Mouse (Mus musculus) stomach, postnatal 0 days (tissue): ENCODE results near the gene Lrit2. TPM values are rescaled to one million over a fixed set of nuclear protein-coding genes. Genes with fewer than 3 reads are reported as not detected.
A peak's percentile ranks its signal among the peaks of the same experiment; 100 is the strongest.

Source experiments
- ATAC-seq: fragments of 200-750 bp; cut with Nextera tagmentation; 2 replicates; pipeline ENCODE4 v1.8.0; 2017; ENCODE audit not compliant: low FRiP score, low TSS enrichment
- DNase-seq: peaks from one replicate; pipeline ENCODE4 v3.0.0-alpha.2; 2016; ENCODE audit warnings: low spot score
- H3K27ac ChIP-seq: fragments of 300-500 bp; sonication (generic); replicated peaks from 2 replicates; pipeline ENCODE4 v1.5.1; 2014; ENCODE audit warnings: mild to moderate bottlenecking, control low read depth
- H3K27me3 ChIP-seq: fragments of 300-500 bp; sonication (generic); 2 replicates; pipeline ENCODE4 v1.6.1; 2014; ENCODE audit warnings: low read length; ENCODE audit not compliant: control insufficient read depth, insufficient read depth
- H3K36me3 ChIP-seq: fragments of 300-500 bp; sonication (generic); 2 replicates; pipeline ENCODE4 v1.6.1; 2014; ENCODE audit warnings: low read length, mixed read lengths; ENCODE audit not compliant: control insufficient read depth, insufficient read depth
- H3K4me1 ChIP-seq: fragments of 300-500 bp; sonication (generic); replicated peaks from 2 replicates; pipeline ENCODE4 v1.6.1; 2014; ENCODE audit warnings: antibody characterized with exemption; ENCODE audit not compliant: control insufficient read depth, insufficient read depth
- H3K4me2 ChIP-seq: fragments of 300-500 bp; sonication (generic); replicated peaks from 2 replicates; pipeline ENCODE4 v1.6.1; 2014; ENCODE audit warnings: low read depth, mild to moderate bottlenecking, control low read depth, moderate library complexity
- H3K4me3 ChIP-seq: fragments of 300-500 bp; sonication (generic); 2 replicates; pipeline ENCODE4 v1.5.1; 2014; ENCODE audit warnings: low read depth, low read length, control low read depth
- H3K9ac ChIP-seq: fragments of 300-500 bp; sonication (generic); 2 replicates; pipeline ENCODE4 v1.6.1; 2014; ENCODE audit warnings: mild to moderate bottlenecking, low read length, control low read depth, mixed read lengths
- H3K9me3 ChIP-seq: fragments of 300-500 bp; sonication (generic); 2 replicates; pipeline ENCODE4 v1.6.1; 2016; ENCODE audit warnings: low read length; ENCODE audit not compliant: control insufficient read depth
- CTCF ChIP-seq: IDR thresholded peaks from 2 replicates; pipeline ENCODE4 v1.5.1; 2016; ENCODE audit warnings: antibody characterized with exemption, low read depth, mild to moderate bottlenecking, moderate library complexity
- EP300 ChIP-seq: optimal IDR thresholded peaks from 2 replicates; pipeline ENCODE3; 2016; ENCODE audit warnings: antibody characterized with exemption
- WGBS: fragments of 180-500 bp; shearing (Covaris S2); extraction: QIAGEN DNeasy Blood & Tissue Kit; methylation state at CpG from one replicate; pipeline ENCODE4 v1.1.7; 2014; 5-methylcytosine and 5-hydroxymethylcytosine counted together
- polyA plus RNA-seq: library from polyadenylated mRNA; unstranded; fragments of >200 nt; fragmentation: Nextera tagmentation; extraction: Ambion mirVana; gene quantifications from 2 replicates; pipeline ENCODE4 v1.2.1, GENCODE M21; 2015

Lrit2 gene
- polyA plus RNA-seq, 1 experiment from 2014 or later = not detected

- no peaks in the 10 kb centered on the region for H3K4me1 ChIP-seq
- DNase-seq (no peak), ATAC-seq (no peak)
- no peak overlapping the region for H3K4me2 ChIP-seq
- H3K9me3 ChIP-seq = no peaks in the 10 kb centered on the region
- TF ChIP-seq EP300 (no peak), CTCF (no peak)
- H3K9ac ChIP-seq = no peak overlapping the region
- WGBS = 18% methylated on average over 5 of the region's 5 CpGs
- H3K36me3 ChIP-seq = no peaks in the 10 kb centered on the region
- H3K27me3 ChIP-seq = no peaks in the 10 kb centered on the region
- no peak overlapping the region for H3K4me3 ChIP-seq
- no peak overlapping the region for H3K27ac ChIP-seq
Observed at GRCm38 (mm10) chr14:37104747-37105146, 37.0 kb downstream of the Lrit2 start.

GRCm38 (mm10) chr14:37105846-37106245 lies 38.1 kb downstream of the Lrit2 start:
- H3K27ac ChIP-seq = peak overlapping the region; percentile 30; the same call in 1 of the 2 replicates
- ATAC-seq (no peak), DNase-seq (no peak)
- H3K36me3 ChIP-seq = no peaks in the 10 kb centered on the region
- no peak overlapping the region for H3K4me3 ChIP-seq
- no peak overlapping the region for H3K4me2 ChIP-seq
- H3K9me3 ChIP-seq = no peaks in the 10 kb centered on the region
- H3K27me3 ChIP-seq = no peaks in the 10 kb centered on the region
- no peaks in the 10 kb centered on the region for H3K4me1 ChIP-seq
- 14% methylated on average over 7 of the region's 7 CpGs for WGBS
- no peak overlapping the region for H3K9ac ChIP-seq
- TF ChIP-seq EP300 = no peak
- no peak for TF ChIP-seq CTCF

DNA sequence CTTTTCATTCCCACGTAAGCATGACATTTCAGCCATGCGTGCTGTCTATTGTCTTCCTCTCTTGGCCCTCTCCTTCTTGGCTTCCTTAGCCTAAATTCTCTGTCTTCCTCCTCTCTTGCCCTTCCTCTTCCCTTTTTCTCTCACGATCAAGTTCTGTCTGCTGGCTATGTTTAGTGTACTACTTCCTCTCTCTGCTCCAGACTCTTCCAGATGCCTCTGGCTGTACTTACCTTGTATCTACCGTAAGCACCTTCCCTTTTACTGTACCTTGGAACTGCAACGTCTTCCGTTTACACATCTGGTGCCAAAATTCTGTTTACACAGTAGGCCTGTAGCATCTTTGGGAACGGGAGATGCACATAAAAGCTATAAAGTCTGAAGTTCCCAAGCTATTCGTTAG lies 41.7 kb downstream of the Lrit2 start:
- no peak overlapping the region for H3K27ac ChIP-seq
- WGBS = 58% methylated on average over 8 of the region's 8 CpGs
- no peak overlapping the region for H3K9ac ChIP-seq

GRCm38 (mm10) chr14:37109975-37110374 lies 42.2 kb downstream of the Lrit2 start:
- Histone ChIP-seq H3K27ac (no peak overlapping the region), H3K9me3 (no peaks in the 10 kb centered on the region), H3K4me1 (no peaks in the 10 kb centered on the region), H3K36me3 (no peaks in the 10 kb centered on the region), H3K4me2 (no peak overlapping the region), H3K9ac (no peak overlapping the region), H3K27me3 (no peaks in the 10 kb centered on the region), H3K4me3 (no peak overlapping the region)
- DNase-seq (no peak), ATAC-seq (no peak)
- TF ChIP-seq CTCF (no peak), EP300 (no peak)
- 34% methylated on average over 9 of the region's 9 CpGs for WGBS

More for the DNA sequence above, 41.7 kb downstream of the Lrit2 start:
- ATAC-seq = no peak
- Histone ChIP-seq H3K4me3 (no peak overlapping the region), H3K36me3 (no peaks in the 10 kb centered on the region), H3K9me3 (no peaks in the 10 kb centered on the region), H3K27me3 (no peaks in the 10 kb centered on the region), H3K4me2 (no peak overlapping the region), H3K4me1 (no peaks in the 10 kb centered on the region)
- no peak for DNase-seq
- TF ChIP-seq EP300 (no peak), CTCF (no peak)

DNA sequence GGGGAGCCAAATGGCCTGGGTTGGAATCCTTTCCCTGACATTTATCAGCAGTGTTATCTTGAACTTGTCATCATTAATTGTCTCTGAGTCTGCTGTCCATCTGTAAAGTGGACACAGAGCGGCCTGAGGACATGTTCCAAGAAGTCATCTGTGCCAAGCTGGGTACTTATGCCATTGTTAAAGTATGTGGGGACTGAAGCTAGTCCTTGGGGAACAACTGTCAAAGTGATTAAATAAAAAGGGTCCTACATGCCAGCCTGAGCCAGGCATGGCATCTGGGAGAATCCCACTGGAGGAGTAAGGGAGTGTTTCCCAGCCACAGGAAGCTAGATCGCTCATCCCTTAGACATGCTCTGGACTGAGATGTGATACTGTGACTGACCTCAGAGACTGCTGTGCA lies 42.7 kb downstream of the Lrit2 start:
- no peaks in the 10 kb centered on the region for H3K4me1 ChIP-seq
- no peak overlapping the region for H3K4me2 ChIP-seq
- no peak overlapping the region for H3K9ac ChIP-seq
- no peaks in the 10 kb centered on the region for H3K9me3 ChIP-seq
- H3K27ac ChIP-seq = no peak overlapping the region
- no peak for ATAC-seq
- 69% methylated on average over 2 of the region's 2 CpGs for WGBS
- H3K4me3 ChIP-seq = no peak overlapping the region
- no peaks in the 10 kb centered on the region for H3K36me3 ChIP-seq
- TF ChIP-seq CTCF (no peak), EP300 (no peak)
- no peak for DNase-seq
- H3K27me3 ChIP-seq = no peaks in the 10 kb centered on the region

DNA sequence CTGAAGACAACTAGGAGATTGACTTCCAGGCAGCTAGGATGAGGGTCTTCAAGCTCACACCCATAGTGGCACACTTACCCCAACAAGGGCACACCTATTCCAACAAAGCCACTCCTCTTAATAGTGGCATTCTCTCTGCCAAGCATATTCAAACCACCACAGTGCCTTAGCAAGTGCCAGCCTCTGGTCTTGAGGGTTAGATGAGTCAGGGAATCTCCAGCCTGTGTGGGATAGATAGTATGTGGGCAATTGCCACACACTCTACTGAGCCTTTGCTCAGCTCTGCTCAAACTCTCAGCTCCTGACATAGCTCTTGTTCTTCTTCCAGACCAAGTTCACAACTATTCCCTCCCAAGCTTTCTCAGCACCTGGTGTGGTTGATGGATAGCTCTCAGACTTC lies 43.6 kb downstream of the Lrit2 start:
- no peak overlapping the region for H3K9ac ChIP-seq
- H3K36me3 ChIP-seq = no peaks in the 10 kb centered on the region
- ATAC-seq (no peak), DNase-seq (no peak)
- no peak overlapping the region for H3K4me2 ChIP-seq
- H3K4me3 ChIP-seq = no peak overlapping the region
- no peak for TF ChIP-seq CTCF
- no peak for TF ChIP-seq EP300
- no peaks in the 10 kb centered on the region for H3K9me3 ChIP-seq
- H3K4me1 ChIP-seq = no peaks in the 10 kb centered on the region
- H3K27me3 ChIP-seq = no peaks in the 10 kb centered on the region
- H3K27ac ChIP-seq = no peak overlapping the region
